Mouse (Mus musculus) frontal cortex, adult (tissue): ENCODE data around the gene Atg7.
A peak's percentile ranks its signal among the peaks of the same experiment; 100 is the strongest.

Experiments used
- ATAC-seq: cut with Nextera tagmentation; 2 replicates; pipeline ENCODE4 v1.9.2; 2017; ENCODE audit warnings: mild to moderate bottlenecking, moderate library complexity, mixed read lengths; ENCODE audit not compliant: low TSS enrichment

Gene Atg7

DNA sequence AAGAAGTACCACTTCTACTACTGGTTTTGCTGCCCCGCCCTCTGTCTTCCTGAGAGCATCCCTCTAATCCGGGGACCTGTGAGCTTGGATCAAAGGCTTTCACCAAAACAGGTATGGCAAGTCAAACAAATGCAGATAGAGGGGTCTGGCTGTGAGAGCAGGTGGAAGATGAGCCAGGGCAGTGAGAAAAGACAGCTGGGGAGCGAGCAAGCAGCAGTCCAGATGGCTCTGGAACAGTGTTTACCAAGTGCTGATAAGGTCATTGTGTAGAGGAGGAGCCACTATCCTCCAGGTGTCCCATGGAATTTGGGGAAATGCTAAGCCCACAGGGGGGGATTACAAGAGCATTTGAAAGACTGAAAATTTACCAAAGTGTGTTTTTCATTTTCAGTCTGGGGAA is 41.5 kb downstream of the Atg7 start:
- no peak for ATAC-seq

DNA sequence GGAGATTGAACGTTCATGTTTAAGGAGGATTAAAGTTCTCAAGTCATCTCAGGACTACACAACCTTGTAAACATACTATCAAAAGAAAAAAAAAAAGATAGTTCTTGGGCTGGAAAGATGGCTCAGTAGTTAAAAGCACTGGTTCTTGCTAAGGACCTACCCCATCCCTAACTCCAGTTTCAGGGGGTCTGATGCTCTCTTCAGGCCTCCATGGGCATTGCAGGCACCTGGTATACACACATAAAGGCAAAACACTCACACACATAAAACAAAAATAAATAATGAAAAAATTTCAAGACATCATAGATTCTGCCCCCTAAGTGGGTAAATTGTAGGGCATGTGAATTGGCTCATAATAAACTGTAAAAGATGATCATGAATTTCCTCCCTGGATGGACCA is 42.5 kb downstream of the Atg7 start:
- no peak for ATAC-seq

DNA sequence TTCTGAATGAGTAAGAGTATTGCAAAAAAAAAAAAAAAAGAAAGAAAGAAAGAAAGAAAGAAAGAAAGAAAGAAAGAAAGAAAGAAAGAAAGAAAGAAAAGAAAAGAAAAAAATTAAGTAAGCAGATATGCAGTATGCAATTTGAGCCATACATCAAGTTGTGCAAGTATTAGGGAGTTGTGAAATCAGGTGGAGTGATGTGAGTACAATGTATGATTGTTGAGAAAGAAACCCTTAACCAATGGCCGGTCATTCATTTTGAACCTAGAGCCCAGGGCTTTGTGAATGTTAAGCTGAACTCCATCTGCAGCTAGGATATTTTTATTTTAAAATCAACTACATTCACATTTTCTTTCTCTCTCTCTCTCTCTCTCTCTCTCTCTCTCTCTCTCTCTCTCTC is 44.1 kb downstream of the Atg7 start:
- no peak for ATAC-seq

- no peak for ATAC-seq
These were observed 47.8 kb downstream of the Atg7 start for GRCm38 (mm10) chr6:114690661-114691060.

- no peak for ATAC-seq
These were observed 48.6 kb downstream of the Atg7 start for GRCm38 (mm10) chr6:114691530-114691929.

DNA sequence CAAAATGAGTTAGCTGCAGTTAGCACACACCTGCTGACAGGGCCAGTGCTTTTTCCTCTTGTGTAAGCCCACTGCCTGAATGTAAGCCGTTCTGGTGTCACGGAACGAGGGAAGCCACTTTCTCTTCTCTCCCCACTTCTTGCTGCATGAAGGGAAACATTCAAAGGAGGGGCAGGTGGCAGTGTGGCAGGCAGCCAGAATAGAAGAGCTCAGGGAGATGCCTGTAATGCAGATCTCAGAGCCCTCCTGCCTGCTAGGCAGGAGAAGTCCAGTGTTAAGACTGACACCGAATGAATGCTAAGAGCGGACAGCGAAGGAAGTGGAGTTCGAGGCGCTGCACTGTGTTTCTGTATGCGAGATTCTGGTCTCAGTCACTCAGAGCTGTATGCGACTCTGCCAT is 49.8 kb downstream of the Atg7 start:
- no peak for ATAC-seq

DNA sequence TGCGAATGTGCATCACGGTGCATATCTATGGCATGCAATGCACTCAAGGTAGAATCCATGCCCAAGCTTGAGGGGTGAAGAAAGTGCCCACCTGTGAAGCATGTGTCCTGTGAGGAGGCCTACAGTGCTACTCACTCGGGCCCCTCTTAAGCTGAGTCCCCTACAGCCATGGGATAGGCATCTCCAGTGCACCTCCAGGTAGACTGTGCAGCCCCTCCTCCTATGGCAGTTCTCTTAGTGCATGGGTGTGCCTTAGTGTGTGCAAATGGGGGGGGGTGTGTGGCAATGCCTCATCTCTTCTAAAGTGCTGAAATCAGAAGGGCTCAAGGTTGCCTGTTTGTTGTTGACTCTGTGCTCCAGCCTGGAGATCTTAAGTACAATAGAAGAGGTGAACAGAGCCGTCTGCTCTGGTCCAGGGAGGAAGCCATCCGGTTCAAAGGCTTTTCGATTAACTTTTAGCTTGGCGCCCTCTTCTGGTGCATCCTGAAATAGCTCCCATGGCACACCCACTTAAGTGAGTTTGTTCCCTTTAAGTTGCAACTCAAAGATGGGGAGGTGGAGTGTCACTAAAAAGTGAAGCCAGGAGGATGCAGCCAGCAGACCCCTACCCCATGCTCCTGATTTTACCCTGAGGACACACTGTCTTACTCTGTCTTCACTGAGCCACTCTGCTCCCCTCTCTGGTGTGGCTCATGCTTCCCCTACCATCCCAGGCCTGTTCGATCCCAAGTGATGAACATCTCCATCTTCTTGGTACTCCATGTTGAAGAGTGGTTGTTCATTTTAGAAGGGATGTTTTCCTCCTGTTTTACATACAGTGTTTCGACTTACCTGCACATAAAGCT is 55.0 kb downstream of the Atg7 start:
- peak; percentile 56 for ATAC-seq

DNA sequence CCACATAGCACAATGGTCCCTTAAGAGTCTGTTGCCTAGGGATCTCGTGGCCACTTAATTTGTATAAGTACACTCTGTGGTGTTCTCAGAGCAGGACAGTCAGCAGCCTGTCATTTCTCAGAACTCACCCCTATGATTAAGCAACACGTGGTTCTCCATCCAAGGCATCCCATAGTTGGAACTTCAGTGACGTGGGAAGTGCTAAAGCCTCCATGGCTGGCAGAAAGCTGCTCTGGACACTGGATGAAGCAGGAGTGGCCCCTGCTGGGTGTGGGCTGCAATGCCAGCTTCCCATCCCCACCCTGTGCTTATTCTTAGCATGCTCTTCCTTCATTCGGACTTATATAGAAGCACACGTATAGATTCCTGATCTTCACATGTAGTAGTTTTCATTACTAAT is 55.7 kb downstream of the Atg7 start:
- no peak for ATAC-seq

DNA sequence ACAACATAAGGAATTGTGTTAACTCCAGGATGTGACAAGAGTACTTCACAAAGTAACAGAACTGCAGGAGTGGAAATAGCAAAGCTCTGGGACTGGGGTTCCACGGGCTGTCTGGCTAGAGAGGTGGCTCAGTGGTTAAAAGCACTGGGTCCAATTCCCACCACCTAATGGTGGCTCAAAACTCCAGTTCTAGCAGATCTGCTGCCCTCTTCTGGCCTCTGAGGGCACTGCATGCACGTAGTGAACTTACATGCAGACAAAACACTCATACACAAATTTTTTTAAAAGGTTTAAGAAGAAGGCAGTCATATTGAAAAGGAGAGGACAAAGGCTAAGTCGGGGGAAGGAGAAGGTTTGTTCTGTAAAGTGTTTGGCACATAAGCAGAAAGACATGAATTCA is 57.8 kb downstream of the Atg7 start:
- ATAC-seq, result no peak

DNA sequence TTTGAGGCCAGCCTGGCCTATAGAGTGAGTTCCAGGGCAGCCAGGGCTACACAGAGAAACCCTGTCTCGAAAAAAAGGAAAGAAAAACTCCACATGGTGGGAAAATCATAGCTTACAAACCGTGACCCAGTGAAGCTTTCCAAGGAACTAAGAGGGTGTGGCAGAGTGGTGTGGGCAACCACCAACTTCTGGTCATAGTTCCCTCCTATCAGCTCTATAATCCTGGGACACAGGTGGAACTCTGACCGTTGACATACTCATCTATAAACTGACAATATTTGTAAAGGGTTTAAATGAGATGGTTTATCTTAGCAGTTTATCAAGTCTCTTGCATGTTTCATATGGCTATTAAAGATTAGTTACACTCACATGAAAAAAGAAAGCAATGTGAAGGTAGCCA is 64.1 kb downstream of the Atg7 start:
- no peak for ATAC-seq

DNA sequence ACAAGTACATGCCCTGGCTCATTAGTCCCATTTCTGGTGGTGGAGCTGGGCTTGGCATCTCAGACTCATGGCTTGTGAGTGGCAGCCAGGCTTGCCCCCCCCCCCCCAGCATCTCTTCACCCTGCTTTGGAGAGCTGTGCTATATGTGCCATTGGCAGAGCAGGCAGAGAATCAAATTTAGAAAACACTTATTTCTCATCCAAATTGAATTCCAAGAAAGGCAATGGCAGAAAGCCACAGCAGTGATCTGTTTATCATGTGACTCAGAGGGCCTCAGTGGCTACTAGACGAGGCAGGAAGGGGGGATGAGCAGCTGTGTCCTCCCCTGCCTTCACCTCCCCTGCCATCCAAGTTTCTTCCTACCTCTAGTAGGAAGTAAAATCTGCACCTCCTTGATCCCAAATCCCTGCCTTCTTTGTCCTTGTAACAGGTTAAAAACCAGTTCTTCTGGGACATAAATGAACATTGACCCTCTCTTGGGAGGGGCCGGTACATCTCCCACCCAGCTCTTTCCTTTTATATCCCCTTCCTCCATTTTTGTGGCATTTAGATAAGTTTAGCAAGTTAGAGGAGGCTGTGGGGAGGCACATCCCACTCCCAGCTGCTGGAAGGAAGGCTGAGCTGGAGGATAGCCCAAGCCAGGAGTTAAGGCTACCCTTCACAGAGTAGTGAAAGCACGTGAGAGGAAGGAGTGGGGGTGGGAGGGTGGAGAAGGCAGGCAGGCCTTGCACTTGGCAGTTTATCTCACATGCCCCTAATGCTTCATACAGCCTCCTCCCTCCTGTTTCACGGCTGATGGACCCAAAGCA is 69.5 kb downstream of the Atg7 start:
- ATAC-seq, result peak; percentile 73

DNA sequence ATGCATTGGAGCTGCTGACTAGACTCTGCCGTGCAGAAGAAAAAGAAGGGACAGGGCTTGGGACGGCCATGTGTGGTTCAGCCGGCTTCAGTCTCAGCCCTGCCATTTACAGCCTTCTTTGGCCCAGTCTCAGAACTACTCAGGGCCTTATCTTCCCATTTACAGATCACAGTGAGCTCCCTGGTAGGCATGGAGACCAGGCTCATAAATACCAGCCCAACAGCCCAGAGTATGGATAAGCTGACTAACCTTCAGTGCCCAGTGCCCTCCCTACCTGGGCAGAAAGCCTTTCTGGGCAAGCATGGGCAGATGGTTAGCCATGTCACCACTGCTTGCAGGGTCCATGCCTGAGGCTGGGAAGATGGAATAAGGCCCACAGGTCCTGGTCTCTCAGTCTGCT is 70.6 kb downstream of the Atg7 start:
- no peak for ATAC-seq

DNA sequence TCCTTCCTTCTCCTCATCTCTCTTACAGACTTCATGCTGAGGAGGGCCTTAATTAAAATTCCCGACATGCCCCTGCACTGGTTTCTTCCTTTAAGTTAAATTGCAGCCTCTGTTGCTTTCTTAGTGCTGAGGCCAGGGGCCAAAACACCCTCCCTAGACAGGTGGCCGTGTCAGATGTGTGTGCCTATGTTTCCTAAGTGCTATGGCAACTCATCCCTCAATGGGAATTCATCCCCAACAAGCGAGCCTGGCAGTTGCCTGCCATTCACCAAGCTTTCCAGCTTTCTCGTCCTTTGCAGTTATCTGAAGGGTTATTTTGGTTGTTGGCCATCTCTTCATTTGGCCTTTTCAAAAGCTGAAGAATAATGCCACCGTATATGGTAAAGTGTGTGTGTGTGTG is 71.8 kb downstream of the Atg7 start:
- no peak for ATAC-seq

DNA sequence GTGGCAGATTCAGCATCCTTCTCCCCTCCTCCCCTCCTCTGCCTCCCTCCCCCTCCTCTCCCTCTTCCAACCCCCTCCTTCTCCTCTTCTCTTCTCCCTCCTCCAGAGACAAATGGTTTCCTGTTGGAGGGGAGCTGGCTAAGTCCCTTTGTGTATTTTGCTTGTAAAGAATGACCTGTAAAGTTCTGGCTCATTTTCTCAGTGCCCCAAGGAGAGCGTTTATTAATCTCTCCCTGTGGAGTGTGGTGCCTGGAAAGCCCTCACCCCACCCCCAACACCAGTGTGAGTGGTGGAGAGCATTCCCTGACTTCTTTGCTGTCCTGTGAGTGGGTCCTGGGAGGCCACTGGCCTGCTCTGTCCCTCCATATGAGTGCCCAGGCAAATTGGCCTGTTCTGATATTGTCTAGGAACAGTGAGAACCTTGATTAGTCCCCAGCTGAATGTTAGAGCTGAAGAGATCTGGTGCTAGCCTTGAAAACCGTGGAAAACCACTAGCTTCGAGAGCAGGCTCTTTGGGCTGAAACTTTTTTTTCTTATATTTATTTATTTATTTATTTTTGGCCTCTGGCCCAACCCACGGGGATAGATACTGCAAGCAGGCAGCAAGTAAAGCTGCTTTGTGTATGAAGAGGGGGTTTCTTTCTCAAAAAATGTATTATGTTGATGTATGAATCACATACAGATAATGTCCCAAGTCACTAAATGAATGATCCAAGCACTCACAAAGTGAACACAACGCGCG is 72.6 kb downstream of the Atg7 start:
- ATAC-seq, result no peak

DNA sequence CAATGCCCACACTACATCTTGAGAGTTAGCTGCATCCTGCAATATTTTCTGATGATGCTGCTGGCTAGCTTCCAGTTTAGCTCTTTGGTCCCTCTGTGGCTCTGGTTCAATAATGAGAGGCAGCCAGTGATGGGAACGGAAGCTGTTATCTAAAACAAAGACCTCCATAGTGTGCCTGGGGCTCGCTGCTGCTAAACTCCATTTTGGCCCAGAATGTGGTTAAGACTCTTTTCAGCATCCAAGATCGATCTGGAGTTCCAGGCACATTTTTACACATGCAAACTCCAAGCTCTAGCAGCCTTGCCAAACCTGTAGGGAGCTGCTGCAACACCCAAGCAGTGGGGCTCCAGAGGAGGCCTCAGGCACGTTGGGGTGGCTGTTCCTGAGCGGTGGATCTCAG is 76.2 kb downstream of the Atg7 start:
- peak; percentile 62 for ATAC-seq

- no peak for ATAC-seq
These were observed 76.8 kb downstream of the Atg7 start for GRCm38 (mm10) chr6:114719665-114720064.

GRCm38 (mm10) chr6:114722046-114722445 is 79.1 kb downstream of the Atg7 start:
- peak; percentile 50 for ATAC-seq

DNA sequence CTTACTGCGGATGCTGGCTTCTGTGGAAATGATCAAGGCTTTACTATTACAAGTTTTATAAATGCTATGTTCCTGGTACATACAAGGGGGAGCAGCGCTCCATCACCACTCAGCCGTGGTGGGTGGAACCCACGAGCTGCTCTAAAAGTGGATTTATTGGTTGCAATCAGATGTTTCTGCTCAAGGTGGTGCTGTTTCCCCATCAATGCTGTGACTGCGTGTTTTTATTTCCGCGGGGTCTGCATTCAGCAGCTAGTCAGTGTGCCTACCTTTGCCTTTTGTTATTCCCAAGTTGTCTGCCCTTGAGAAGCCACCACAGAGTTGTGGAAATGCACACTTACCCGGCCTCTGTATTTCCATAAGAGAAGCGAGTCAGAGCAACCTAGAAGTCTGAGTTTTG is 81.0 kb downstream of the Atg7 start:
- ATAC-seq, result peak; percentile 45

DNA sequence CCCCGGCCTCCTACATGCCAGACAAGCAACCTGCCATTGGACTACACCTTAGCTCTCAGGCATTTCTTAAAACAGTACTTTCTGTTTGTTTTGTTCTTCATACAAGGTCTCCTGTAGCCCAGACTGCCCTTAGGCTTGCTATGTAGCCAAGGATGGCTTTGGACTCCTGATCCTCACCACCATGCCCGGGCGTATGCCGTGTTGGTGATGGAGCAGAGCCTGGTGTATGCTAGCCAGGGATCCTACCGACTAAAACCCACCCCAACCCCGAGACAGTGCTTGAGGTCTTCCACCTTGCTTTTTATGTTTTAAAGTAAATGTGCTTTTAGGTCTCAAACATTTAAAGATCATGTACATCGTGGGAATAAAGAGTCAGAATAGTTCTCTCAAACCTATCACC is 81.5 kb downstream of the Atg7 start:
- ATAC-seq, result no peak

DNA sequence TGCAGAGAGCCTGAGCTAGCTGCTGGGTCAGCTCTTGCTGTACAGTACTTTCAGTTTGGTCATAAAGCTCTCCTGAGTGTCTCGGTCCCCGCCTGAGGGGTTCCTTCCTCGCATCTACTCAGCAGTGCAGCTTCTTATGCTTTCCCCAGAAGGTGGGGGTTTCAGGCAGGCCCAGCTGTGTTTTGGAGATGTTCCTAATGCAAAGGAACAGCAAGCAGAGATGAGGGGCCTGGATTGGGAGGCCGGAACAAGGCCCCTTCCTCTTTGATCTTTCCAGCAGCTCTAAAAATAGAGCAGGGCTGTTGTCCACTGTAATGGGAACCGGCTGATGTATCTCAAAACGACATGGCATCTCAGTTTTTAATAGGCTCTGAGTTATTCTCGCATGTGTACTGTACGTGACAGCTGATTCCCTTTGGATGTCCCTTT is 82.3 kb downstream of the Atg7 start:
- no peak for ATAC-seq

GRCm38 (mm10) chr6:114726681-114727080 is 83.8 kb downstream of the Atg7 start:
- no peak for ATAC-seq

DNA sequence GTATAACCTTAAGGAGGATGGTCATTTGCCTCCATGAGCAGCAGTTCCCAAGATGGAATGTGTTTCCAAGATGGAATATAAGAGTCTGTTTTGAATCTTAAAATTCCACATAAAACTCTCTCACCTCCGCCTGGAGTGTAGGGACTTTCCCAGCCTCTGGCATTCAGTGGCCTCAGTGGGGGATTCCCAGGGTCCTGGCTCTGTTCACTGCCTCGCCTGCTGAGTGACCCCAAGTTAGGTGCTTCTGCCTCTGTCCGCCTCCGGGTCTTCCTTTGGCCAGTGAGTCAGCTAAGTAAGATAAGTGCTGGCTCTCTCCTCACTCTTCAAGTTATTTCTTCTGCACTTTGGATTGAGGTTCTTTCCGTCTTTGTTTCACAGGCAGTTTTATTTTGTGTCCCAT is 90.3 kb downstream of the Atg7 start:
- ATAC-seq, result no peak

GRCm38 (mm10) chr6:114733681-114734080 is 90.8 kb downstream of the Atg7 start:
- no peak for ATAC-seq
